Mouse (Mus musculus) T-helper 1 cell (primary cell): ENCODE measurements around the gene Cer1.

ENCODE experiments used
- in situ Hi-C: fragments of 300-600 bp; cut with MboI, MseI; formaldehyde crosslinking; loops from one replicate; pipeline ENCODE4 v1.15.1; 2025; ENCODE audit warnings: high pct_unique_total_duplicates

The Cer1 gene

DNA sequence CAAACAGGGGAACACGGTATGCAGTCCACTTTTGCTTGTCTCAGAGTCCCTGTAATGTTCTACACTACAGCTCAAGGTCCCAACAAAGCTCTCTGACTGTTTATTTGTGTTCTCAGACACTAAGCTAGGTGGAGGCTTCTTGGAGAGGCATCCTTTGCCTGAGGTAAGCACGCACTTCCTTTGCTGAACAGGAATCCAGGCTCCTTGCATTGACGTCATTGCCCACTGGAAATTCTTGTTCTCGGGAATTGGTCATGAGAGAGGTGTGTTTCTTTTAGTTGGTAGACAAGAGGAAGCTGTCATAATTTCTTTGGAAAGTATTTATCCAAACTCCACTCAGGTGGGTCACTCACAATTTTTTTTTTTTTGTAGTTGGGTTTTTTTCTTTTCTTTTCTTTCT, 9.4 kb downstream of the Cer1 start:
- in situ Hi-C loops: no loop called here

DNA sequence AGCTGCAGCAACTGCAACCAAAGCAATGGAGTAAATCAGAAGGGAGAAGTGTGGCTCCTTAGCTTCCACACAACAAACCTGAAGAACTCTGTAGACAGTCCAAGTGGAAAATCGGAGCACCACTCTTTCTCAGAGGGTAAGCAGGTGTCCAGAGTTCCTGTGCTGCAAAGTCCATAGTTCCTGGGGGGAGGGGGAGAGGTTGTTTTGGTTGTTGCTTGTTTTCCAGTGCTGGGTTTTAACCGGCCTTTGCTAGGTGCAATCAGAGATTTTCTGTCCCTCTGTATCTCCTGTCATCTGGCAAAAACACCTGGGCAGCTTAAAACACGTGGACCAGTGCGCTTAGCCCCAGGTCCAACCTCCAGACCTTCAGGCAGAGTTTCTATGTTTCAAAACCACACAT, 10.2 kb downstream of the Cer1 start:
- in situ Hi-C loops: no loop called here

DNA sequence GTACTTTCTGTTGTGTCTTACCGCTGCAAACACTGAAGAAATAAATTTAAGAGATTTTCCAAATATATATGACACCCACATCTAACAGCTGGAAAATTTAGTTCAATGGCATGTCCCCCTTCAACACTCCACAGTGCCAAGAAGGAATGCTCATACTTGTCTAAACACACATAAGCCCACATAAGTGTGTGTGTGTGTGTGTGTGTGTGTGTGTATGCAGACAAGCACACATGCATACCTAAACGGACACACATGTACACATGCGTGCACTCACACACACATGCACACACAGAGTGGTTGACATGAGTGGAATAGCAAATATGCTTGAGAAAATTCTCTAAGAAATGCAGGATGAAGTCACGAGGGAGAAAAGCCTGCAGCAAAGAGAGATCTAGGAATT, 12.4 kb downstream of the Cer1 start:
- in situ Hi-C loops: no loop called here

DNA sequence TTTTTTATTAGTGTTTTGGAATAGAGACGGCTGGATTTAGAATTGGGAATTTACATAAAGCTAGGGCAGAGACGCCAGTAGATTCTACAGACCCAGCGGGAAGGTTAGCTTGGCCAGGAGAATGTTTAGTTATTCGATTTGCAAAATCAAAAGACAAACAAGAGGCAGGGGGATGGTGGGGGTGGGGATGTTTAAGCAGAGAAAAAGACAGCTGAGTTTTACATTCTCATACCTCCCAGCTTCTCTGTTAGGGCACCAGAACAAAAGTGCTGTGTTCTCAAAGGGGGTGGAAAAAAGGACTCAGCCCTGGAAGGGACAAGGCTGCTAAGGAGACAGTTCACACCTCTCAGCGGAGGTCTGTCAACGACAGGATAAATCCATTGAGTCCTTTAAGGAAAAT, 12.8 kb downstream of the Cer1 start:
- in situ Hi-C loops: no loop called here

DNA sequence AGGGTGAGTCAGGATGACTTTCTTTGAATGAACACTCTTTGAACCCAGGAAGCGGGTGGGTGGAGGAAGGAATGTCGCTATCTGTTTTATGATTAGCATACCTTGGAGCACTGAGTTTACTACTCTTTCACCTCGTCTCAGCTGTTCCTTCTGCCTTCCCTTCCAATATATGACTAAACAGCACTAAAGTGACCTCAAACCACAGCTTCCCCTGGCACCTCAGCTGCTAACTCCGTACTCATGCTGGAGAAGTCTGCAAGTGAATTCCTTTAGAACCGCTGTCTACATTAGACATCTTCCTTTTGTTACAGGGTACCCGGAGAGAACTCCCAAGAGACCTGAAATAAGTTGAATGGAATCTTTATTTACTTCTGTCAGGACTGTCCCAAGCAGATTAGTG, 14.0 kb downstream of the Cer1 start:
- in situ Hi-C loops: no loop called here

DNA sequence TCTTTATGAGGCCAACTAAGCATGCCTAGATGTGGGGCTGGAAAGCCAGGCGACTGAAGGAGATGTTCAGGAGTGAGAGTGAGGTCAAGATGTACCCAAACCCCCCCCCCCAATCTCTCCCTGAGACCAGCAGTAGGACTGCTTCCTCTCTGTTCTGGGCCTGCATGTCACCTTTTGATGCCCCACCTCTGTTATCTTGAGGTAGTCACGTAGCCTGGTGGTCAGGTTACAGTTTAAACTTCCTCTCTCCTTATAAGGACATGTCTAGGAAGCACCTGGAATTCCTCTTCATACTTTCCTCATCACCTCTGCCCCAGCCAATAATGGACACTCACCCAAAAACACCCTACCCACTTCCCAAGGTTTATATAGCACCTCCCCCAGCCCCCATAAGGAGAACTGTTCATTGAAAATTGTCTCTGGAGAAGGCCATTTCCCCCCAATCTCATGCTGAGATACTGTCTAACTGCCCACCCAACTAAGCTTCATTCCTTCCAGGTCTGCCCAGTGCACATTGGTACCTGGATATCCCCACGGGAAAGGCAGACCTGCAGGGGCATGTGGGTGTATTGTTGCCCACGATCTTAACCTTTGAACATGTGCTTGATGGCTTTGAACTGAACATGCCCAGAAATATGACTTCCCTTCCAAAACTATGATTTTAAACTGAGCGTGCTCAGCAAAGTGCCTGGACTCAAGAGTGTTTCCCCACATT, 17.1 kb downstream of the Cer1 start:
- in situ Hi-C loops: no loop called here

DNA sequence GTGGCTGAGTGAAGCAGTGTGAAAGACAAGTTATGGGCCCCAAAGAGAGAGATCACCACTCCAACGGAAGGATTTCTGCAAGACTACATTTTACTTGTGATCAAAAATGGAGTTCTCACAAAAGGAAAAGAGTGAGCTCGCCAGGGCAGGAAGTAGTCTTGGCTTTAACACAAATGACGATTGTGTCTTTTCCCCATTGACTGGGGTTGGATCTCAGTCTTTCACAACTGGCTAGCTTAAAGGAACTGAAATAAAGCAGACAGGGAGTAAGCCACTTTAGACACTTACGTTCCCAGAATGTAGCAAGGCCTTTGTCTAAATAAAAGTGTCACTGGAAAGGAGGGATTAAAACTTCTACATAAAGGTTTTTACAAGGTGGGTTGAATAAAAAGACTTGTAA, 17.8 kb downstream of the Cer1 start:
- in situ Hi-C loops: no loop called here

DNA sequence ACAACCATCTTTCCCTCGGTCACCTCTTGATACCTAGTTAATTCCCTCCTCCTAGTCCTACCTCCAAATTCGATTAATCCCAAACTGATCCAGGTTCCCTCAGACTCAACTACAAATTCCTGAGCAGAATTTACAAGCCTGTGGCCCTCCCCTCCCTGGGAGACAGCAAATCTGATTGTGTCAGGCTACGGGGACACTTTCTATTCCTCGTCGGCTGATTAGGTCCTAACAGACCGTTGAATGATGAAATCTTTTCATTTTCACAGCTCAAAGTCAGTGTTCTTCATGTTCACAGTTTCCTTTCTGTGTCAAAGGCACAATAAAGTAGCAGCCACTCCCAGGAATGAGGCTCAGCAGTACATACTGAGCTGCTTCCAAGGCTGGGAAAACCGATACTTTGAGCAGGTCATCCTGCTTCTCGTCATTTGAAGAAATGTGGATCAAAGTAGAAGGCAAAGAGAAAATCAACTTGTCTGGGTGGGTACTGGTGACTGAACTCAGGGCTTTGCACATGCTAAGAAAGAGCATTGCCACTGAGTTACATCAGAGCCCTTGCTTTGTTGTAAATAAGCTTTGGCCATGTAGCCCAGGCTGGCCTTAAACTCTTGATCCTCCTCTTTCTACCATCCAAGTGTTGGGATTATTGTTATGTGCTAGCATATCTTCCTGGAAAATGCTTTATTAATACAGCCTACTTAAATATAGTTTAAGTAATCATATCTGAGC, 19.8 kb downstream of the Cer1 start:
- in situ Hi-C loops: no loop called here

DNA sequence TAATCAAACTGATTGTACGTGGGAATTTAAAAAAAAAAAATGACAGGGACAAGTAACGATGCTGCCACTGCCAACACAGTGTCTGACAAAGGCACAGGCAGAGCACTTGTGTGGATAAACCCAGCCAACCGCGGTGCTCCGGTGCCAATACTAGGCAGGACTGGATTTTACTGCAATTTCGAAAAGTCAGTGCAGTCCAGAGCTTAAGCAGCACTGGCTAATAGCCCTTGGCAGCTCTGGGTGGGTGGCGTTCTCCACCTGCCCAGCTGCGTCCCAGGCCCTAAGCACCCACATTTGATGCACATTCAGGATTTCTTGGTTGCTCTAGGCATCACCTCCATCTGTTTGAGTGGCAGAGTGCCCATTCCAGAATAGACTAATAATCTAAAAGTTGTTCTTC, 21.6 kb downstream of the Cer1 start:
- in situ Hi-C loops: no loop called here

DNA sequence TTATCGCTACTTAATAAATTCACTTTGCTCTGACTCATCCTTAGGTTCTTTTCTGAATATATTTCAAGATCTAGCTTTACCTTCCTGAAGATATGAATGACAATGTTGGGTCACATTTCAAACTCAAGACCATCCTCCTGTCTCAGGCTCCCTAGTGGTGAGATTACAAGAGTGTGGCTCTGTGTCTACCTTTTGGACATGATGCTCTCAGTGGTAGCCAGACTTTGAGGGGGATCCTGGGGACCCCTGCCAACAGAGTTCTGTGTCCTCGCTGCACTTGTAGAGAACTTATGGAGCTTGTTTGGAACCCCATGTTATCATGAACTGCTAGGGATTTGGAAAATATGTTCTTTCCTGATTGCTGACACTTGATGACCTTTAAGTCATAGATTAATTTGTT, 23.5 kb downstream of the Cer1 start:
- in situ Hi-C loops: no loop called here

DNA sequence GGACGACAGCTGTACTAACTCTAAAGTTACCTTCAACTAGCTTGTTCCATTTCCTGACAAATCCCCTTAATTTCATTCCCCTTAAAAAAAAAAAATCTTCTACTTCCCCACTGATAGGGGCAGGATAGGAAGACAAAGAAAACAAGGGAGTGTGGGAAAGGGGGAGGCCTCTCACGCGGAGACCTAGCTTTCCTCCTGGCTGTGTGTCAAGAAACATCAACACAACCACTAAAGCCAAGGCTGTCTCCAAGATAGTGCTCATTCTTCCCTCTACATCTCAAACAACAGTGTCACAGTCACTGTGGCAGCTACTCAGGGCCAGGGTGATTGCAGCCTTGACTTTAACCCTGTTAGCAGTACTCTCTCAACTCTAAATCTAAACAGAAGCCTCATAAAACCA, 24.4 kb downstream of the Cer1 start:
- in situ Hi-C loops: no loop called here

DNA sequence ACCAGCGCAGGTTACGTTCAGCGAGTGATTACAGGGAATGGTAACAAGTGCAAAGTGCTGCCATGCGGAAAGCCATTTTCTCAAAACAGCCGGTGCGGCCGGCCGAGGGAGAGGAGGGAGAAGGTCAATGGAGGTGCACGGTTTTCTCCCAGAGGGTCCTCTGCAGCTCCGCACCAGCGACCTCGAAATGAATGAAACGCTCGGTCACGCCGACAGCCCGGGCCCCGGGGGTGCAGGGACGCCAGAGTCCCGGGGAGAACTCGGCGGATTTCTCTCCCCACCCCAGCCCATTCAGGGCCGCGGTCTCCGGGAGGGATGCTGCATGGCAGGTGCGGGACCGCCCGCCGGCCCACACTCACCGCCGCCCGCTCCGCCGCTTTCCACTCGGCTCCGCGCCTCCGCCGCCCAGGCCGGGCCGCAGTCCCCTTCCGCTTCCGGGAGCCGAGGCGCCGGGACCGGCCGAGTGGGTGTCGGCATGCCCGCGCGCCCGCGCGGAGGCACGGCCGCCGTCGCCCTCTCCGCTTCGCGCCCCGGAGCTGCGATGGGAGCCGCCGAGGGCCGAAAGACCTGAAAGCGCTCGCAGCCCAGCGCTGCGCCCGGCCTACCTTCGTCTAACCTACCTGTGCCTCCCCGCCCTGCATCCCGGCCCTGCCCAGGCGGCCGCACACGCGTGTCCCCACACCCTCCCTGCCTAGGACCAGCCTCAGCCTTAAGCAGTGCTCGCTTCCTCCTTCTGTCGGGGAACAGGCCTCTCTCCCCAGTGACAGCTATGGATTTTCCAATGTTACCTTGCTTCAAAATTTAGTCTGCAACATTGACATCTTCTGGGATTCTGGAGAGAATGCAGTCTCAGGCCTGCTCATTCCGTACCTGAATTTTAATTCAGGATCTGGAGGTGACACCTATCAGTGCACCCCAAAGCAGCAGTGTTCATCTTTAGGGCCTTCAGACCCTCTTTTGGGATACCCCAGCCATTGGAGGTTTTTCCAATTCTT, 25.5 kb downstream of the Cer1 start, which contains the start of gene Zdhhc21:
Zdhhc21 (minus strand) TSS at position 828 of the 995 bp plus-strand sequence.
- in situ Hi-C loops: loop anchor here (10.0 kb wide), 1 partner anchor 445 kb away; no protein-coding TSS in a partner anchor

DNA sequence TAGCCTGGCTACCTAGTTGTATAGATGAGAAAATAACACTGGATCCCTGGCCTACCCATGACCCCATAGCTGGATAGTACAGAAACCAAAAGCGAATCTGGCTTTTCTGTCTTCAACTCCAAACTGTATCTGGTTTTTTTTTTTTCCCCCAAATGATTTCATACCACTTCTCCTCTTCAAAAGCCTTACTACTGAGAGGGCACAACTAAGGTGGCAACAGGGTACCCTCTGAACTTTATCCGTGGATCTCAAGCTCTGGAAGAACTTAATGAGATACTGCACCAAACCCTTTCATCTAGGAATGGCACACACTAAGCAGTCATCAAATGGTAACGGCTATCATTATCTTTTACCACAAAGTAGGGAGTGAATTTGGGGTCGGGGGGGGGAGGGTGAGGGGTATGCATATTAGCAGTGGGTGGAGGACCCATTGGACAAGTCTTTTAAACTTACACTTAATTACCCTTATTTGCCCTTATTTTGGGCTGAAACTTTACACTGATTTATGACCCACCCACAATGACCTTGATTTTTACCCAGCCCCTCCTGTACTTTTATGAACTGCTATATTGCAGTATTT, 26.4 kb downstream of the Cer1 start:
- in situ Hi-C loops: loop anchor here (10.0 kb wide), 1 partner anchor 446 kb away; no protein-coding TSS in a partner anchor

DNA sequence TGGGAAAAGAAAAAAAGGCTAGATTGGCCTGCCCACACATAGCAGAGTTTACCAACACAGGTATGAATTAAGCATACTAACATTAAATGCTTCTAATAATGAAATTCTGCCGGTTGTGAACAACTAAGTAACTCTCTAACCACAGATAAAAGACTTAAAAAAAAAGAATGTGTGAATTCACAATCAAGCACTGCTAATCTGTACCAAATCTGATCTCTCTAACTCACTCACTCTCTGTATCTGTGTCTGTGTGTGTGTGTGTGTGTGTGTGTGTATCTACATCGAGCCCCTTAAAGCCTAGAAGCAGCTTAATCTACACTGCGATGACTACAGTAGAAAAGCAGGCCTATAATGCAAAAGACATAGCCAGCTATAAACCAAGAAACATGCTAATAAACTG, 28.0 kb downstream of the Cer1 start:
- in situ Hi-C loops: loop anchor here (10.0 kb wide), 1 partner anchor 448 kb away; no protein-coding TSS in a partner anchor

DNA sequence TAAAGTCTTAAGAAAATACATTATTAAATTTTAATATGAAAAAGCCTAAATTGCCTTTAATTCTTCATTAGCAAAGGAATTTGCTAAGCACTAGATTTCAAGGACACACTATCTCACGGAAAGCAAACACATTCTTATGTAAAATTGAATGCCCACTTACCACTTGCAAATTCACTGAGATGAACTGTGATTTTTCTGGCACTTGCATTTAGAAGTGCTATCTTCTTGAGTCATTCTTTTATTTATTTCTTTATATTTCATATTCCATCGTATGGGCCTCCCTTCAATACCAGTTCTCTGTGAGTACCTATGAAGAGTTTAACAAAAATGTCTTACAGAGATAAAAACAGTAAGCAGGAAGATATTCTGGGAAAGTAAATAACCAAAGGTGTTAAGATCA, 31.1 kb downstream of the Cer1 start:
- in situ Hi-C loops: loop anchor here (10.0 kb wide), 1 partner anchor 451 kb away; no protein-coding TSS in a partner anchor

DNA sequence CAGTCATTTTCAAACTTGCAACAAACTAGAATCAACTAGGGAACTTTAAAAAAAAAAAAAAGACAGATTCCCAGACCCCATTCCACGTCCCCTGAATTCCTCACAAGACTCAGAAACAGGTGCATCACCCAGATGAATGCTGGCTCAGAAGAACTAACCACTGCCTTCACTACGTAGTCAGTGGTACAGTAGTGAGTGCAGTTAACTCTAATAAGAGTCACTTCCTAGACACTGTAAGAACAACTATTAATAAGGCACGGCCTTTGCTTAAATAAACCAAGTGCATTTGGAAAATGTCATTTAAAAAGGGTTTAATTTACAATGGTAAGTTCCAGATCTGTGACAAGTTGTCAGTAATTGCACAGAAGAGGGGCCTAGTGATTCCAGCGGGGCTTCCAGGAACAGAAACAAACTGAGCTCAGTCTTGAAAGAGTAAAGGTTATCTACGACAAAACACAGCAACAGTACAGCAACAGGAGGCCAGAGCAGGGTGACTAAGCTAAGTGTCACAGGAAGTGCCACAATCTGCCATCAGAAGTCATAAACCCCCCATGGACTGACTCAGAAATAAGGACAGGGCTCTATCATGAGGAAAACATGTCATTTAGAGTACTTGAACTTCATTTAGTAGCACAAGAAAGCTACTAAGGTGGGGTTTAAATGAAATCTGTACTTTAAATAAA, 36.3 kb downstream of the Cer1 start:
- in situ Hi-C loops: no loop called here

DNA sequence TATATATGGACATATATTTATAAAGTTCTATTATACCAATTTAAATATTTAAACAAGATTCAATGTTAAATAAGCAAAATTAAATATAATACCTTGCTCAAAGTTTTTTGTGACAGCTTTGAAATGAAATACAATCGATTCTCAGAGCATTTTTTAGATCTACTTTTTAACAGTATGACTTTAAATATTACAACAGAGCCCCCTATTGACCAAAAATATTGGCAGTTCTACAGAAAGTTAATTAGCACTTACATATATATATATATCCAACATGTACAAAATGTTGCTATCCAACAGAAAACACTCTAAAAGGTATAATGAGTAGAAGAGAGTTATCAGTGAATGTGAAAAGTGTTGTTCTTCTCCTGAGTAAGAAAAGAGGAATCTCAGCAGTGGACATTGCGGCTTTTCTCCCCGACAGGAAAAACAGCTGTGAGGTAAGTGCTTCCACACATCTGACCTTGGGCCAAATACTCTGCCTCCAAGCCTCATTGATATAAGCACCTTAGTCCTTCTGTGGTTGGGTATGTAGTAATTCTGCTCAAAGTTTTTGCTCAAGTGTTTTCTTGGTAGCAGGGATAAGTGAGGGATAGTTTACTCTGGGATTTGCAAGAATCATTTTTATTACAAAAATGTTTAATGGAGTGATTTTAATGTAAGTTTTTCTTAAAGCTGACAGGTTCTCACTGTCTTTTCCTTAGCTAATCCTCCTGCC, 47.3 kb downstream of the Cer1 start:
- in situ Hi-C loops: no loop called here
